Mouse (Mus musculus) small intestine, adult 2 months (tissue): ENCODE measurements at regions not wholly inside any gene's neighbourhood (a gene's known extent, or its start where the extent isn't known, plus 50 kb on each side); places are given as distances from the start of the nearest gene placed in this dataset.

Source experiments
- CTCF ChIP-seq: fragments of 200-500 bp; IDR thresholded peaks from 2 replicates; pipeline ENCODE4 v1.5.1; 2012; ENCODE audit warnings: low read depth, mild to moderate bottlenecking, control low read depth, inconsistent platforms, low read length, moderate library complexity, mixed read lengths; ENCODE audit not compliant: insufficient replicate concordance, insufficient read length; ENCODE audit errors: extremely low read depth
- POLR2A ChIP-seq: fragments of 200-500 bp; IDR thresholded peaks from 2 replicates; pipeline ENCODE4 v1.6.1; 2012; ENCODE audit warnings: low read depth, mild to moderate bottlenecking, control low read depth, inconsistent platforms, low read length, moderate library complexity

- no peak for TF ChIP-seq CTCF
- no peak for TF ChIP-seq POLR2A
Measured at GRCm38 (mm10) chr14:68355462-68355905, 938.6 kb downstream of the Synb start.
